Mouse (Mus musculus): ENCODE measurements around the gene Tns3. TPM values are rescaled to one million over a fixed set of nuclear protein-coding genes. Genes with fewer than 3 reads are reported as not detected.
"Not testable (repeated sequence)": the region's sequence is repeated elsewhere in the genome, so short reads cannot be mapped to it uniquely, and the experiment has no call there.

Tns3 gene
- total RNA-seq, 2 experiments from 2014 or later, result 24.5 to 31.8 TPM

GRCm38 (mm10) chr11:8629326-8629725 lies 35.0 kb downstream of the Tns3 start:
- intact Hi-C loops (cut with DNase I), result no loop called here
- no peak for DNase-seq (ENCODE audit: extremely low spot score in 1 of 2, low spot score in 2 of 2)

GRCm38 (mm10) chr11:8628846-8629253 lies 35.5 kb downstream of the Tns3 start:
- intact Hi-C loops (cut with DNase I), result no loop called here
- no peak for DNase-seq (ENCODE audit: extremely low spot score in 1 of 2, low spot score in 2 of 2)

GRCm38 (mm10) chr11:8627156-8627555 lies 37.2 kb downstream of the Tns3 start:
- DNase-seq (ENCODE audit: extremely low spot score in 1 of 2, low spot score in 2 of 2), result no peak
- intact Hi-C loops (cut with DNase I), result no loop called here

- DNase-seq (ENCODE audit: extremely low spot score in 1 of 2, low spot score in 2 of 2), result no peak
- intact Hi-C loops (cut with DNase I), result no loop called here
Measured at GRCm38 (mm10) chr11:8626715-8627114, 37.6 kb downstream of the Tns3 start.

GRCm38 (mm10) chr11:8625915-8626604 lies 38.3 kb downstream of the Tns3 start:
- DNase-seq (ENCODE audit: extremely low spot score in 1 of 2, low spot score in 2 of 2), result no peak
- intact Hi-C loops (cut with DNase I), result no loop called here

- intact Hi-C loops (cut with DNase I), result no loop called here
Measured at GRCm38 (mm10) chr11:8625451-8625850, 38.9 kb downstream of the Tns3 start.

GRCm38 (mm10) chr11:8624179-8624886 lies 40.0 kb downstream of the Tns3 start:
- peak in 1 of 2 experiments; percentile 68 for DNase-seq (ENCODE audit: extremely low spot score in 1 of 2, low spot score in 2 of 2)
- intact Hi-C loops (cut with DNase I), result no loop called here

More at GRCm38 (mm10) chr11:8625451-8625850, 38.9 kb downstream of the Tns3 start:
- DNase-seq (ENCODE audit: extremely low spot score in 1 of 2, low spot score in 2 of 2), result peak in 1 of 2 experiments; percentile 42

- no peak for DNase-seq (ENCODE audit: extremely low spot score in 1 of 2, low spot score in 2 of 2)
- intact Hi-C loops (cut with DNase I), result no loop called here
Measured at GRCm38 (mm10) chr11:8623852-8624178, 40.5 kb downstream of the Tns3 start.

GRCm38 (mm10) chr11:8622668-8623067 lies 41.7 kb downstream of the Tns3 start:
- peak in 1 of 2 experiments; percentile 31 for DNase-seq (ENCODE audit: extremely low spot score in 1 of 2, low spot score in 2 of 2)
- intact Hi-C loops (cut with DNase I), result no loop called here

GRCm38 (mm10) chr11:8619111-8619510 lies 45.2 kb downstream of the Tns3 start:
- DNase-seq (ENCODE audit: extremely low spot score in 1 of 2, low spot score in 2 of 2); intact Hi-C loops (cut with DNase I): not testable (repeated sequence)

- DNase-seq (ENCODE audit: extremely low spot score in 1 of 2, low spot score in 2 of 2), result no peak
- intact Hi-C loops (cut with DNase I), result no loop called here
Measured at GRCm38 (mm10) chr11:8618301-8618700, 46.0 kb downstream of the Tns3 start.

GRCm38 (mm10) chr11:8615436-8615835 lies 48.9 kb downstream of the Tns3 start:
- no peak for DNase-seq (ENCODE audit: extremely low spot score in 1 of 2, low spot score in 2 of 2)
- intact Hi-C loops (cut with DNase I), result no loop called here

- intact Hi-C loops (cut with DNase I), result no loop called here
- DNase-seq (ENCODE audit: extremely low spot score in 1 of 2, low spot score in 2 of 2), result no peak
Measured at GRCm38 (mm10) chr11:8610456-8610855, 53.9 kb downstream of the Tns3 start.

GRCm38 (mm10) chr11:8609873-8610272 lies 54.5 kb downstream of the Tns3 start:
- intact Hi-C loops (cut with DNase I), result no loop called here
- DNase-seq (ENCODE audit: extremely low spot score in 1 of 2, low spot score in 2 of 2), result no peak

- no peak for DNase-seq (ENCODE audit: extremely low spot score in 1 of 2, low spot score in 2 of 2)
- intact Hi-C loops (cut with DNase I), result no loop called here
Measured at GRCm38 (mm10) chr11:8607123-8607522, 57.2 kb downstream of the Tns3 start.

GRCm38 (mm10) chr11:8604789-8605569 lies 59.4 kb downstream of the Tns3 start:
- peak in 1 of 2 experiments; percentile 41 for DNase-seq (ENCODE audit: extremely low spot score in 1 of 2, low spot score in 2 of 2)
- intact Hi-C loops (cut with DNase I), result no loop called here

GRCm38 (mm10) chr11:8602606-8603005 lies 61.7 kb downstream of the Tns3 start:
- intact Hi-C loops (cut with DNase I), result no loop called here
- DNase-seq (ENCODE audit: extremely low spot score in 1 of 2, low spot score in 2 of 2), result no peak

GRCm38 (mm10) chr11:8601411-8601821 lies 62.9 kb downstream of the Tns3 start:
- DNase-seq (ENCODE audit: extremely low spot score in 1 of 2, low spot score in 2 of 2), result no peak
- intact Hi-C loops (cut with DNase I), result no loop called here

- intact Hi-C loops (cut with DNase I), result no loop called here
- DNase-seq (ENCODE audit: extremely low spot score in 1 of 2, low spot score in 2 of 2), result no peak
Measured at GRCm38 (mm10) chr11:8595642-8596041, 68.7 kb downstream of the Tns3 start.

- intact Hi-C loops (cut with DNase I), result no loop called here
- no peak for DNase-seq (ENCODE audit: extremely low spot score in 1 of 2, low spot score in 2 of 2)
Measured at GRCm38 (mm10) chr11:8593172-8593571, 71.2 kb downstream of the Tns3 start.

Measured in left cerebral cortex, postnatal 10 days (tissue).